Mouse (Mus musculus): ENCODE data around the gene Igsf9.

DNA sequence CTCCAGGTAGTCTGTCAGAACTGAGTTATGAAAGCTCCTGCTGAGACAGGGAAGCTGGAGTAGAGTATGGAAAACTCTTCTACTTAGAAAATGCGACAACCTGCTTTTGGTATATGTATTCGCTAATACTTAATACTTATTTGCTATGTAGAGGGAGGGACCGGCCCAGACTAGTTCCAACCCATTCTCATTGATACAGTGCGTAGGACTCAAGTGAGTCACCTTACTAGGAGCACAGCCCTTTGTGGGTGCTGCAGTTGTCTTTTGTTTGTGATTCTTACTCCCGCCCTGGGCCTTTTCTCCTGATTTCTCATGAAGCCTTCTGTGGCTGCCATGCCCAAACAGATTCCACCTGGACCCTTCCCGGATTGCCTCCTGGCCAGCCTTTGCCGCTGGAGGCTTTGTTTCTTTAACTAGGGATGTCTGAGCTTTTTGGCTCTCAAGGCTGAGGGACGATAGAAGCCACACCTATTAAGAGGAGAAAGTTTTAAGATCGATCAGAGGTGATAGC is 39.6 kb upstream of the Igsf9 start:
- no peak for TF ChIP-seq CTCF (conservative IDR thresholded peaks at IDR 0.05; ENCODE audit: low read length)
- TF ChIP-seq POU5F1 (IDR thresholded peaks at IDR 0.05; ENCODE audit: borderline replicate concordance, low read length), result no peak
